Mouse (Mus musculus): ENCODE results near the gene Rrbp1. TPM values are rescaled to one million over a fixed set of nuclear protein-coding genes. Genes with fewer than 3 reads are reported as not detected.

The Rrbp1 gene
- total and polyA plus RNA-seq, 3 experiments = 56.7 to 128 (median 127) TPM

DNA sequence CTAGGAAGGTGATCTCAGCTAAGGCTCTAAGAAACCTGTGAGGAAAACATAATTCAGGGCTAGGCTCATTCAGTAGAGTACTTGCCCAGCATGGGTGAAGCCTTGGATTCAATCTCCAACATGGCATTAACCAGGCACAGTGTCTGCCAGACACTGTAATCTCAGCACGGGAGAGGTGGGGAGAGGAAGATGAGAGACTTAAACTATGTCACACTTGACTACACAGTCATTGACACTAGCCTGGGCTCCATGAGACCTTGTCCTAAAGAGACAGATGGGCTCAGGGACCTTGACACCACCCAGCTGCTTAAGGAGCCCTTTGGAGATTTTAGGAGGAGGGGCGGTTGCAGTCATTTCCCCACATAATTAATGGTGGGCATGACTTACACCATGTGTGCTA, 73.2 kb downstream of the Rrbp1 start:
- no peaks in the 10 kb centered on the region; a peak in 2 of 4 replicates for H3K36me3 ChIP-seq (ENCODE audit: control insufficient read depth in 1 of 2, insufficient read depth in 2 of 2, low read length in 2 of 2)

GRCm38 (mm10) chr2:143934439-143934838, 76.6 kb downstream of the Rrbp1 start:
- Histone ChIP-seq H3K4me1 (ENCODE audit: control insufficient read depth in 1 of 2, insufficient read depth in 2 of 2, low read length in 2 of 2) (no peaks in the 10 kb centered on the region), H3K27me3 (ENCODE audit: control insufficient read depth in 1 of 2, insufficient read depth in 2 of 2, low read length in 2 of 2) (no peaks in the 10 kb centered on the region), H3K36me3 (ENCODE audit: control insufficient read depth in 1 of 2, insufficient read depth in 2 of 2, low read length in 2 of 2) (no peaks in the 10 kb centered on the region; a peak in 2 of 4 replicates), H3K27ac (ENCODE audit: control insufficient read depth, low read depth, low read length) (no peak overlapping the region), H3K79me2 (ENCODE audit: control insufficient read depth, insufficient read depth, low read length, poor library complexity) (peaks cover 16% of the 10 kb centered on the region), H3K9ac (ENCODE audit: control insufficient read depth, low read depth, low read length, poor library complexity, severe bottlenecking) (no peak overlapping the region), H3K4me3 (ENCODE audit: control insufficient read depth in 1 of 2, insufficient read depth in 1 of 2, low read depth in 2 of 2, low read length in 2 of 2) (no peak overlapping the region), H3K9me3 (replicated peaks; ENCODE audit: insufficient read depth, low read length) (no peaks in the 10 kb centered on the region)
- TF ChIP-seq RCOR1 (IDR thresholded peaks at IDR 0.05; ENCODE audit: low read depth, low read length) = no peak
- no peak for TF ChIP-seq GABPA (IDR thresholded peaks at IDR 0.05; ENCODE audit: low read depth, low read length)
- TF ChIP-seq SIN3A (IDR thresholded peaks at IDR 0.05; ENCODE audit: low read length) = no peak
- TF ChIP-seq CHD1 (IDR thresholded peaks at IDR 0.05; ENCODE audit: low read depth, low read length) = no peak
- TF ChIP-seq POLR2A (IDR thresholded peaks at IDR 0.05; ENCODE audit: control insufficient read depth in 1 of 2, insufficient read depth in 1 of 2, low read depth in 1 of 2, low read length in 2 of 2, poor library complexity in 1 of 2) = no peak
- DNase-seq (ENCODE audit: low read depth, low spot score) = no peak

More for the DNA sequence above, 73.2 kb downstream of the Rrbp1 start:
- H3K9ac ChIP-seq (ENCODE audit: control insufficient read depth, low read depth, low read length, poor library complexity, severe bottlenecking) = no peak overlapping the region
- H3K27me3 ChIP-seq (ENCODE audit: control insufficient read depth in 1 of 2, insufficient read depth in 2 of 2, low read length in 2 of 2) = no peaks in the 10 kb centered on the region
- no peak overlapping the region for H3K27ac ChIP-seq (ENCODE audit: control insufficient read depth, low read depth, low read length)
- no peaks in the 10 kb centered on the region for H3K9me3 ChIP-seq (replicated peaks; ENCODE audit: insufficient read depth, low read length)
- H3K4me1 ChIP-seq (ENCODE audit: control insufficient read depth in 1 of 2, insufficient read depth in 2 of 2, low read length in 2 of 2) = no peaks in the 10 kb centered on the region
- DNase-seq (ENCODE audit: low read depth, low spot score) = no peak
- TF ChIP-seq ZC3H11A (IDR thresholded peaks at IDR 0.05; ENCODE audit: low read depth, low read length) (no peak), CHD1 (IDR thresholded peaks at IDR 0.05; ENCODE audit: low read depth, low read length) (no peak), GATA1 (IDR thresholded peaks at IDR 0.05; ENCODE audit: low read depth, low read length) (no peak)
- H3K79me2 ChIP-seq (ENCODE audit: control insufficient read depth, insufficient read depth, low read length, poor library complexity) = peaks cover 10% of the 10 kb centered on the region
- H3K4me3 ChIP-seq (ENCODE audit: control insufficient read depth in 1 of 2, insufficient read depth in 1 of 2, low read depth in 2 of 2, low read length in 2 of 2) = no peak overlapping the region

DNA sequence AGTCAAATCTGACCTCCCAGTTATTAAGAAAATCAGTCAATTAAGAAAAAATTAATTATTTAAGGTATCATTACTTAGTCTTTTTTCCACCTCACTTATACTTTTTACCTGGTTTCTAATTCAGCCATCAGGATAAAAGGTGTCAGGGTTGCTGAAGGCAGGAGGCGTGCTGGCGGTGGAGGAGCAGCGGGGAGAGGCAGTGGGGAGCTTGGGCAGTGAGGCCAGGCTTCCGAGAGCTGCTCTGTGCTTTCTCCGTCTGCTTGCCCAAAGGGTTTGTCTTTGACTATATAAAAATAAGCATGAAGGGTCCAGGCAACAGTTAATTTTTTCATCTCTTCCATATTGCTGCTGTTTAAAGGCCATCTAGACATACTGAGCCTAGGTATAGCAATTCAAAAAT, 77.5 kb downstream of the Rrbp1 start:
- H3K27me3 ChIP-seq (ENCODE audit: control insufficient read depth in 1 of 2, insufficient read depth in 2 of 2, low read length in 2 of 2) = no peaks in the 10 kb centered on the region
- no peaks in the 10 kb centered on the region for H3K36me3 ChIP-seq (ENCODE audit: control insufficient read depth in 1 of 2, insufficient read depth in 2 of 2, low read length in 2 of 2)
- peaks cover 20% of the 10 kb centered on the region for H3K79me2 ChIP-seq (ENCODE audit: control insufficient read depth, insufficient read depth, low read length, poor library complexity)
- no peak overlapping the region for H3K9ac ChIP-seq (ENCODE audit: control insufficient read depth, low read depth, low read length, poor library complexity, severe bottlenecking)
- no peak overlapping the region for H3K27ac ChIP-seq (ENCODE audit: control insufficient read depth, low read depth, low read length)
- H3K4me3 ChIP-seq (ENCODE audit: control insufficient read depth in 1 of 2, insufficient read depth in 1 of 2, low read depth in 2 of 2, low read length in 2 of 2) = no peak overlapping the region
- H3K9me3 ChIP-seq (replicated peaks; ENCODE audit: insufficient read depth, low read length) = no peaks in the 10 kb centered on the region
- H3K4me1 ChIP-seq (ENCODE audit: control insufficient read depth in 1 of 2, insufficient read depth in 2 of 2, low read length in 2 of 2) = no peaks in the 10 kb centered on the region
- TF ChIP-seq TBP (IDR thresholded peaks at IDR 0.05; ENCODE audit: low read depth, low read length) = no peak
- no peak for TF ChIP-seq GATA1 (IDR thresholded peaks at IDR 0.05; ENCODE audit: low read depth, low read length)
- no peak for TF ChIP-seq POLR2AphosphoS2 (IDR thresholded peaks at IDR 0.05; ENCODE audit: low read length)
- TF ChIP-seq EP300 (IDR thresholded peaks at IDR 0.05; ENCODE audit: low read depth in 1 of 2, low read length in 2 of 2) = no peak
- DNase-seq (ENCODE audit: low read depth, low spot score) = no peak
